Mouse (Mus musculus) layer of hippocampus, adult 11-12 months (tissue): ENCODE results near the gene Smarcc1.
A peak's percentile ranks its signal among the peaks of the same experiment; 100 is the strongest.
"Not testable (repeated sequence)": the region's sequence is repeated elsewhere in the genome, so short reads cannot be mapped to it uniquely, and the experiment has no call there.

ENCODE experiments used
- DNase-seq: peaks from one replicate; pipeline ENCODE4 v3.0.0; 2022; ENCODE audit warnings: low spot score

The Smarcc1 gene

GRCm38 (mm10) chr9:110116977-110117778 lies at the start of gene Smarcc1:
Gene Smarcc1, plus strand, starts transcription at chr9:110117708.
- peak; percentile 88 for DNase-seq

- no peak for DNase-seq
These were observed 48.8 kb upstream of the Smarcc1 start for GRCm38 (mm10) chr9:110068745-110069144.

GRCm38 (mm10) chr9:110070358-110070757 lies 47.1 kb upstream of the Smarcc1 start:
- no peak for DNase-seq

- DNase-seq: no peak
These were observed 46.5 kb upstream of the Smarcc1 start for GRCm38 (mm10) chr9:110071011-110071410.

GRCm38 (mm10) chr9:110071843-110072242 lies 45.7 kb upstream of the Smarcc1 start:
- DNase-seq: peak; percentile 93

- not testable (repeated sequence) for DNase-seq
These were observed 41.0 kb upstream of the Smarcc1 start for GRCm38 (mm10) chr9:110076468-110076867.

GRCm38 (mm10) chr9:110081066-110081465 lies 36.4 kb upstream of the Smarcc1 start:
- no peak for DNase-seq

GRCm38 (mm10) chr9:110084201-110084964 lies 33.1 kb upstream of the Smarcc1 start:
- no peak for DNase-seq

GRCm38 (mm10) chr9:110085693-110086092 lies 31.8 kb upstream of the Smarcc1 start:
- DNase-seq: no peak

GRCm38 (mm10) chr9:110093303-110093702 lies 24.2 kb upstream of the Smarcc1 start:
- no peak for DNase-seq

GRCm38 (mm10) chr9:110094761-110095160 lies 22.7 kb upstream of the Smarcc1 start:
- DNase-seq: no peak

GRCm38 (mm10) chr9:110097791-110098190 lies 19.7 kb upstream of the Smarcc1 start:
- no peak for DNase-seq

- DNase-seq: peak; percentile 93
These were observed 16.6 kb upstream of the Smarcc1 start for GRCm38 (mm10) chr9:110100627-110101600.

GRCm38 (mm10) chr9:110116353-110116976 lies 1.0 kb upstream of the Smarcc1 start:
- DNase-seq: no peak

- DNase-seq: peak; percentile 18
These were observed 251 bp downstream of the Smarcc1 start, which contains the start of gene Dhx30 for GRCm38 (mm10) chr9:110117779-110118139. Gene Dhx30, minus strand, starts transcription at chr9:110117830.

- no peak for DNase-seq
These were observed 741 bp downstream of the Smarcc1 start for GRCm38 (mm10) chr9:110118249-110118648.

- no peak for DNase-seq
These were observed 3.9 kb downstream of the Smarcc1 start for GRCm38 (mm10) chr9:110121424-110121823.

GRCm38 (mm10) chr9:110123322-110123721 lies 5.8 kb downstream of the Smarcc1 start:
- no peak for DNase-seq

- not testable (repeated sequence) for DNase-seq
These were observed 6.6 kb downstream of the Smarcc1 start for GRCm38 (mm10) chr9:110124008-110124540.

- DNase-seq: no peak
These were observed 13.5 kb downstream of the Smarcc1 start for GRCm38 (mm10) chr9:110130896-110131524.
